Mouse (Mus musculus) heart, embryonic 11.5 days (tissue): Measurements from ENCODE around the gene Adh5. TPM values are rescaled to one million over a fixed set of nuclear protein-coding genes. Genes with fewer than 3 reads are reported as not detected.
A peak's percentile ranks its signal among the peaks of the same experiment; 100 is the strongest.

Source experiments
- ATAC-seq: fragments of 200-750 bp; cut with Nextera tagmentation; replicated peaks from 2 replicates; pipeline ENCODE4 v1.8.0; 2017; ENCODE audit warnings: moderate library complexity; ENCODE audit not compliant: insufficient number of reproducible peaks, low FRiP score, low TSS enrichment
- H3K27ac ChIP-seq: fragments of 300-500 bp; sonication (generic); 2 replicates; pipeline ENCODE4 v1.5.1; 2014; ENCODE audit warnings: mild to moderate bottlenecking, low read depth, low read length
- H3K27me3 ChIP-seq: fragments of 300-500 bp; sonication (generic); 2 replicates; pipeline ENCODE4 v1.6.1; 2014; ENCODE audit warnings: mild to moderate bottlenecking, low read length, mixed read lengths; ENCODE audit not compliant: control insufficient read depth, insufficient read depth
- H3K36me3 ChIP-seq: fragments of 300-500 bp; sonication (generic); 2 replicates; pipeline ENCODE4 v1.6.1; 2014; ENCODE audit warnings: mild to moderate bottlenecking, low read length, moderate library complexity, mixed read lengths; ENCODE audit not compliant: control insufficient read depth, insufficient read depth
- H3K4me1 ChIP-seq: fragments of 300-500 bp; sonication (generic); 2 replicates; pipeline ENCODE4 v1.6.1; 2014; ENCODE audit warnings: low read length; ENCODE audit not compliant: control insufficient read depth, insufficient read depth
- H3K4me2 ChIP-seq: fragments of 300-500 bp; sonication (generic); 2 replicates; pipeline ENCODE4 v1.6.1; 2014; ENCODE audit warnings: mild to moderate bottlenecking, moderate library complexity
- H3K4me3 ChIP-seq: fragments of 300-500 bp; sonication (generic); 2 replicates; pipeline ENCODE4 v1.5.1; 2014; ENCODE audit warnings: low read depth, low read length
- H3K9ac ChIP-seq: fragments of 300-500 bp; sonication (generic); 2 replicates; pipeline ENCODE4 v1.6.1; 2014; ENCODE audit warnings: mild to moderate bottlenecking, low read depth, low read length, moderate library complexity
- H3K9me3 ChIP-seq: fragments of 300-500 bp; sonication (generic); replicated peaks from 2 replicates; pipeline ENCODE4 v1.6.1; 2016; ENCODE audit warnings: low read length; ENCODE audit not compliant: control insufficient read depth
- WGBS: fragments of 180-500 bp; shearing (Covaris S2); extraction: QIAGEN DNeasy Blood & Tissue Kit; methylation state at CpG from one replicate; pipeline ENCODE4 v1.1.7; 2014; ENCODE audit not compliant: insufficient replicate concordance; 5-methylcytosine and 5-hydroxymethylcytosine counted together
- polyA plus RNA-seq: library from polyadenylated mRNA; unstranded; fragments of >200 nt; fragmentation: Nextera tagmentation; extraction: Ambion mirVana; gene quantifications from 2 replicates; pipeline ENCODE4 v1.2.1, GENCODE M21; 2014

Gene Adh5
- polyA plus RNA-seq, 1 experiment from 2014 or later, result 166 TPM

GRCm38 (mm10) chr3:138448077-138448860 is 5.4 kb downstream of the Adh5 start:
- H3K4me3 ChIP-seq, result no peak overlapping the region
- peaks cover 18% of the 10 kb centered on the region for H3K4me1 ChIP-seq
- H3K9me3 ChIP-seq, result no peaks in the 10 kb centered on the region
- no peak overlapping the region for H3K9ac ChIP-seq
- peaks cover 32% of the 10 kb centered on the region for H3K36me3 ChIP-seq
- no peak overlapping the region for H3K27ac ChIP-seq
- no peaks in the 10 kb centered on the region for H3K27me3 ChIP-seq
- ATAC-seq, result no peak
- WGBS, result 66% methylated on average over 12 of the region's 12 CpGs
- H3K4me2 ChIP-seq, result no peak overlapping the region

DNA sequence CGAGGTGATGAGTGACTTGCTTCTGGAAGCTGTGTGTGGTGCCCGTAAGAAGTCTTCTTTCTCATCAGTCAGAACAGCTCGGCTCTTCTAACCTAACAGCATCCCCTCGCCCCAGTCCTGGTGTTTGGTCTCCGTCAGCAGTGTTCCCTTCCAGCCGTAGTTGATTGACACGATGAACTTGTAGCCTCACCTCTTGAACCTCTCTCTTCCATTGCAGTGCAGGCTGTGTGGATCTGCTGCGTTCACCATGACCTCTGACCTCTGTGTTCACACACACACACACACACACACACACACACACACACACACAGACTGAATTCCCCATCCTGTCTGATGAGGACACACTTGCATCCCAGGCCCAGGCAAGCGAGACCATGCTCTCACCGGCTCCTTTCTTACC is 9.3 kb downstream of the Adh5 start:
- peaks cover 27% of the 10 kb centered on the region for H3K36me3 ChIP-seq
- H3K9me3 ChIP-seq, result no peaks in the 10 kb centered on the region
- no peak overlapping the region for H3K4me3 ChIP-seq
- no peak overlapping the region for H3K27ac ChIP-seq
- H3K4me2 ChIP-seq, result no peak overlapping the region
- WGBS, result 81% methylated on average over 10 of the region's 10 CpGs
- no peaks in the 10 kb centered on the region for H3K27me3 ChIP-seq
- no peak for ATAC-seq
- H3K4me1 ChIP-seq, result peaks cover 11% of the 10 kb centered on the region
- H3K9ac ChIP-seq, result 0 out of 2 replicates have a peak overlapping the region, but pooled peaks have one; percentile 16

- peaks cover 30% of the 10 kb centered on the region for H3K36me3 ChIP-seq
- WGBS, result 94% methylated on average over 1 of the region's 1 CpGs
These were observed 11.3 kb downstream of the Adh5 start for GRCm38 (mm10) chr3:138454234-138454633.

GRCm38 (mm10) chr3:138454711-138455435 is 12.0 kb downstream of the Adh5 start:
- H3K9me3 ChIP-seq, result no peaks in the 10 kb centered on the region
- no peaks in the 10 kb centered on the region for H3K27me3 ChIP-seq
- H3K4me1 ChIP-seq, result no peaks in the 10 kb centered on the region
- no peak overlapping the region for H3K4me2 ChIP-seq
- 93% methylated on average over 13 of the region's 13 CpGs for WGBS
- H3K4me3 ChIP-seq, result no peak overlapping the region
- ATAC-seq, result no peak
- H3K27ac ChIP-seq, result no peak overlapping the region
- peaks cover 30% of the 10 kb centered on the region for H3K36me3 ChIP-seq
- no peak overlapping the region for H3K9ac ChIP-seq

More at GRCm38 (mm10) chr3:138454234-138454633, 11.3 kb downstream of the Adh5 start:
- H3K9ac ChIP-seq, result no peak overlapping the region
- no peaks in the 10 kb centered on the region for H3K9me3 ChIP-seq
- no peak for ATAC-seq
- H3K4me3 ChIP-seq, result no peak overlapping the region
- no peaks in the 10 kb centered on the region for H3K27me3 ChIP-seq
- no peaks in the 10 kb centered on the region for H3K4me1 ChIP-seq
- no peak overlapping the region for H3K4me2 ChIP-seq
- no peak overlapping the region for H3K27ac ChIP-seq

- Histone ChIP-seq H3K27me3 (no peaks in the 10 kb centered on the region), H3K4me1 (no peaks in the 10 kb centered on the region), H3K4me3 (no peak overlapping the region), H3K4me2 (no peak overlapping the region), H3K36me3 (peaks cover 28% of the 10 kb centered on the region), H3K27ac (no peak overlapping the region), H3K9ac (no peak overlapping the region), H3K9me3 (no peaks in the 10 kb centered on the region)
- no peak for ATAC-seq
- 95% methylated on average over 3 of the region's 3 CpGs for WGBS
These were observed 15.5 kb downstream of the Adh5 start for GRCm38 (mm10) chr3:138458441-138458840.

- Histone ChIP-seq H3K4me1 (no peaks in the 10 kb centered on the region), H3K27ac (no peak overlapping the region), H3K4me2 (no peak overlapping the region), H3K4me3 (no peak overlapping the region), H3K27me3 (no peaks in the 10 kb centered on the region), H3K9ac (no peak overlapping the region), H3K36me3 (peaks cover 29% of the 10 kb centered on the region), H3K9me3 (no peaks in the 10 kb centered on the region)
- ATAC-seq, result no peak
- WGBS, result 90% methylated on average over 13 of the region's 13 CpGs
These were observed 17.4 kb downstream of the Adh5 start for GRCm38 (mm10) chr3:138460260-138460659.

- H3K27ac ChIP-seq, result no peak overlapping the region
- no peak for ATAC-seq
- H3K9me3 ChIP-seq, result no peaks in the 10 kb centered on the region
- peaks cover 38% of the 10 kb centered on the region for H3K36me3 ChIP-seq
- H3K4me1 ChIP-seq, result no peaks in the 10 kb centered on the region
- H3K9ac ChIP-seq, result no peak overlapping the region
- H3K4me2 ChIP-seq, result no peak overlapping the region
- H3K27me3 ChIP-seq, result no peaks in the 10 kb centered on the region
- no peak overlapping the region for H3K4me3 ChIP-seq
- WGBS, result 91% methylated on average over 3 of the region's 3 CpGs
These were observed 18.9 kb downstream of the Adh5 start for GRCm38 (mm10) chr3:138461832-138462231.

- no peak for ATAC-seq
- no peak overlapping the region for H3K4me2 ChIP-seq
- no peak overlapping the region for H3K4me3 ChIP-seq
- no peak overlapping the region for H3K9ac ChIP-seq
- no peaks in the 10 kb centered on the region for H3K4me1 ChIP-seq
- peaks cover 35% of the 10 kb centered on the region for H3K36me3 ChIP-seq
- H3K27me3 ChIP-seq, result no peaks in the 10 kb centered on the region
- H3K27ac ChIP-seq, result no peak overlapping the region
- H3K9me3 ChIP-seq, result no peaks in the 10 kb centered on the region
- WGBS, result 83% methylated on average over 2 of the region's 2 CpGs
These were observed 20.2 kb downstream of the Adh5 start for GRCm38 (mm10) chr3:138463137-138463536.
